Mouse (Mus musculus) G1E (cell line): ENCODE data around the gene Pdzd7. TPM values are rescaled to one million over a fixed set of nuclear protein-coding genes. Genes with fewer than 3 reads are reported as not detected.

ENCODE experiments used
- ATAC-seq: 2 replicates; pipeline ENCODE4 v1.8.0; 2016; ENCODE audit warnings: mild to moderate bottlenecking; ENCODE audit not compliant: insufficient number of reproducible peaks, poor library complexity, low FRiP score, severe bottlenecking; ENCODE audit errors: extremely low read depth
- DNase-seq: peaks from one replicate; pipeline ENCODE4 v3.0.0; 2012; ENCODE audit warnings: low spot score
- H3K27me3 ChIP-seq: 2 replicates; pipeline ENCODE4 v1.6.1; 2012; ENCODE audit warnings: mild to moderate bottlenecking, low read length, inconsistent platforms; ENCODE audit not compliant: insufficient read depth
- H3K36me3 ChIP-seq: replicated peaks from 2 replicates; pipeline ENCODE3; 2012; ENCODE audit warnings: mild to moderate bottlenecking, inconsistent platforms
- H3K4me1 ChIP-seq: 2 replicates; pipeline ENCODE4 v1.6.1; 2012; ENCODE audit warnings: low read depth, low read length, inconsistent platforms, mixed read lengths; ENCODE audit not compliant: insufficient read depth
- H3K4me3 ChIP-seq: 2 replicates; pipeline ENCODE4 v1.5.1; 2012; ENCODE audit warnings: low read depth, mild to moderate bottlenecking, inconsistent platforms, low read length, moderate library complexity, mixed read lengths
- H3K9me3 ChIP-seq: replicated peaks from 2 replicates; pipeline ENCODE4 v1.6.1; 2012; ENCODE audit warnings: inconsistent platforms
- CTCF ChIP-seq: IDR thresholded peaks from 2 replicates; pipeline ENCODE4 v1.5.1; 2012; ENCODE audit warnings: low read depth, low read length, inconsistent platforms, mixed read lengths
- GATA1 ChIP-seq: IDR thresholded peaks from 2 replicates; pipeline ENCODE4 v1.6.1; 2012; ENCODE audit warnings: borderline replicate concordance, low read length, inconsistent platforms, mixed read lengths
- GATA2 ChIP-seq: IDR thresholded peaks from 2 replicates; pipeline ENCODE4 v1.6.1; 2012; ENCODE audit warnings: low read depth, low read length, inconsistent platforms, borderline replicate concordance
- POLR2AphosphoS5 ChIP-seq: IDR thresholded peaks from 2 replicates; pipeline ENCODE4 v1.6.1; 2012; ENCODE audit warnings: low read depth, low read length, inconsistent platforms; ENCODE audit not compliant: insufficient replicate concordance
- TAL1 ChIP-seq: conservative IDR thresholded peaks from 2 replicates; pipeline ENCODE4 v1.6.1; 2012; ENCODE audit warnings: low read depth, low read length, inconsistent platforms, mixed read lengths
- polyA plus RNA-seq: library from polyadenylated mRNA; stranded (reverse); fragments of >175 nt; gene quantifications from 2 replicates; pipeline ENCODE4 v1.2.3, GENCODE M21; 2012
- total RNA-seq, 2 experiments: library from RNA; stranded (forward) in 1 of 2; stranded (reverse) in 1 of 2; fragments of 200-1000 nt in 1 of 2; fragments of >200 nt in 1 of 2; fragmentation: Nextera tagmentation in 1 of 2; gene quantifications; 2 replicates each; pipeline ENCODE4 v1.2.3; 2014 to 2017

The Pdzd7 gene
- total and polyA plus RNA-seq, 3 experiments: 0.04 to 0.05 TPM; not detected in 1

DNA sequence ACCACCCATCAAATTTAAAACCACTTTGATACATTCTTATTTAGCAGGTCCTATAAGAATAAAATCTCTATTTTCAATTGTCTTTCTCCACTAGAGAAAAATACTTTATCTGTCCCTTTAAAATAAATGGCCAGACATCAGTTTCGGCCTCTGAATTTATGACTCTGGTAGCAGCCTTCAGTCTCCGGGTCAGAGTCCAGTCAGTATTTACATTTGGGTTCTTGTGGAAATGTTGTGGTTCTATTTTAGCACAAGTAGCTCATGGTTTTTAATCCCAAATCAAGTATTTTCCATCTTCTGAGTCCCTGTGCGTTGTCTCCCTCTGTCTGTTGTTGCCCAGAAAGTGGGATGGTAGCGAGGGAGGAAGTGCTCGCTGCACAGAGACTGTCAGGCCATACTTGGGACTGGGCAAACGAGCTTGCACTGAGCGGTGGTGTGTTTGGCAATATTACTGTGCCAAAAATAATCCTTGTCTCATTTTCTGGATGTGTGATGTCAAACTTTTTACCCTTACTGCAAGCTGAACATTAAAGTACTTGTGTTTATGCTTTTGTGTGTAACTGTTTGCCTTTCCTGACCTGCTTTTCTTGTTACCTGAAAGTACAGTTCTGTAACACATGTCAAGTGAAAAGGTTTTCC lies 62.9 kb downstream of the Pdzd7 start:
- TF ChIP-seq GATA1: no peak
- TF ChIP-seq POLR2AphosphoS5: no peak
- TF ChIP-seq TAL1: no peak
- TF ChIP-seq CTCF: no peak
- no peak for TF ChIP-seq GATA2
- ATAC-seq (no peak), DNase-seq (no peak)
- Histone ChIP-seq H3K4me1 (peaks cover 16% of the 10 kb centered on the region), H3K27me3 (peaks cover 5% of the 10 kb centered on the region; the same call in 1 of the 2 replicates), H3K36me3 (peaks cover 59% of the 10 kb centered on the region), H3K9me3 (no peaks in the 10 kb centered on the region), H3K4me3 (no peak overlapping the region)

DNA sequence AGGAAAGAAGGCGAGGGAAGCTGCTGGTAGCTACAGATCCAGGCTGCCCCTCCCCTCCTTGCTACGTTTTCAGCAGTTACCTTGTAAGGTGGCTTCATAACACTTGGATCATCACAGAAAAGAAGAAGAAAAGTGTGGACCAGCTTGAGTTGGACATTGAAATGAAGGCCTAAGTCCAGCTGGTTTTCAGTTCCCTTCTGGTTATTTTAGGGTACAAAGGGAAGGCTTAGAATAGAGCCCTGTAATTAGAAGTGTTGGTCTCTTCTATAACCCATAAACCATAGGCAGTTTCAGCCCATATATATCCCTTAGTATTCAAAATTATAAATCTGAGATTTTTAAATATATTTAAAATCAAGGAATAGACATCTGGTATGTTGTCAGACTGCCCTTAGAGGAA lies 64.7 kb downstream of the Pdzd7 start:
- no peak for ATAC-seq
- Histone ChIP-seq H3K9me3 (no peaks in the 10 kb centered on the region), H3K4me3 (no peak overlapping the region), H3K4me1 (peaks cover 6% of the 10 kb centered on the region), H3K27me3 (no peaks in the 10 kb centered on the region), H3K36me3 (peaks cover 78% of the 10 kb centered on the region)
- no peak for DNase-seq
- TF ChIP-seq GATA2 (no peak), POLR2AphosphoS5 (no peak), TAL1 (no peak), CTCF (no peak), GATA1 (no peak)

DNA sequence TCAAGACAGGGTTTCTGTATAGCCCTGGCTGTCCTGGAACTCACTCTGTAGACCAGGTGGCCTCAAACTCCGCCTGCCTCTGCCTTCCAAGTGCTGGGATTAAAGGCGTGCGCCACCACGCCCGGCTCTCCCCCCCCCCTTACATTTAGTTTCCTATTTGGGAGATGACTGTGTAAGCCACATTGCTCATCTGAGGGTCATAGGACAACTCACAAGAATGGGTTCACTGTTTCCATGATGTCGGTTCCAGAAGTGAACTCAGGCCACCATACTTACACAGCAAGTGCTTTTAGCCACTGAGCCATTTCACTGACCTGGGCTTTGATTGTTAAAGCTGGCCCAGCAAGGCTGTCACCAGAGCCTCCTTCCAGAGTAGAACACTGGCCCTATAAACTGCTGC lies 68.4 kb downstream of the Pdzd7 start:
- H3K4me1 ChIP-seq: peaks cover 5% of the 10 kb centered on the region; the same call in 1 of the 2 replicates
- TF ChIP-seq GATA1 (no peak), GATA2 (no peak), POLR2AphosphoS5 (no peak), TAL1 (no peak), CTCF (no peak)
- DNase-seq: no peak

More for the DNA sequence above, 68.4 kb downstream of the Pdzd7 start:
- Histone ChIP-seq H3K4me3 (no peak overlapping the region), H3K36me3 (peaks cover 96% of the 10 kb centered on the region), H3K9me3 (no peaks in the 10 kb centered on the region), H3K27me3 (no peaks in the 10 kb centered on the region)
- no peak for ATAC-seq

Other genes starting within 250 kb of the Pdzd7 start
- gene Slf2, start 114.6 kb downstream of the Pdzd7 start, total RNA-seq (2014; fragmentation: Nextera tagmentation): 74.9 and 79.5 TPM in 2 replicates
- gene Slf2, start 114.6 kb downstream of the Pdzd7 start, total RNA-seq (2017): 70.0 and 79.7 TPM in 2 replicates
- gene Slf2, start 114.6 kb downstream of the Pdzd7 start, polyA plus RNA-seq: 44.1 and 48.1 TPM in 2 replicates
- gene Sema4g, start 56.6 kb downstream of the Pdzd7 start, total RNA-seq (2014; fragmentation: Nextera tagmentation): 0.30 TPM in 1 of 2 replicates, not detected in the other
- 0.12 and 0.22 TPM in 2 replicates for gene Sema4g, start 56.6 kb downstream of the Pdzd7 start, total RNA-seq (2017)
- gene Sema4g, start 56.6 kb downstream of the Pdzd7 start, polyA plus RNA-seq: 0.11 and 0.13 TPM in 2 replicates
- 19.3 and 22.4 TPM in 2 replicates for gene Twnk, start 40.1 kb downstream of the Pdzd7 start, total RNA-seq (2014; fragmentation: Nextera tagmentation)
- gene Twnk, start 40.1 kb downstream of the Pdzd7 start, total RNA-seq (2017): 20.4 and 22.0 TPM in 2 replicates
- gene Twnk, start 40.1 kb downstream of the Pdzd7 start, polyA plus RNA-seq: 14.1 and 14.7 TPM in 2 replicates
- gene Mrpl43, start 39.3 kb downstream of the Pdzd7 start, total RNA-seq (2014; fragmentation: Nextera tagmentation): 35.6 and 41.8 TPM in 2 replicates
- 39.7 and 42.2 TPM in 2 replicates for gene Mrpl43, start 39.3 kb downstream of the Pdzd7 start, total RNA-seq (2017)
- gene Mrpl43, start 39.3 kb downstream of the Pdzd7 start, polyA plus RNA-seq: 91.6 and 94.7 TPM in 2 replicates
- gene Lzts2, start 31.3 kb downstream of the Pdzd7 start, total RNA-seq (2014; fragmentation: Nextera tagmentation): 25.6 and 32.7 TPM in 2 replicates
- gene Lzts2, start 31.3 kb downstream of the Pdzd7 start, total RNA-seq (2017): 21.7 and 28.5 TPM in 2 replicates
- gene Lzts2, start 31.3 kb downstream of the Pdzd7 start, polyA plus RNA-seq: 122 and 157 TPM in 2 replicates
- gene Sfxn3, start 1.8 kb upstream of the Pdzd7 start, total RNA-seq (2014; fragmentation: Nextera tagmentation): 26.1 and 34.6 TPM in 2 replicates
- 7.4 TPM in 2 replicates for gene Sfxn3, start 1.8 kb upstream of the Pdzd7 start, total RNA-seq (2017)
- 4.4 and 6.7 TPM in 2 replicates for gene Sfxn3, start 1.8 kb upstream of the Pdzd7 start, polyA plus RNA-seq
- 0.60 TPM in 1 of 2 replicates, not detected in the other for gene Kazald1, start 29.5 kb upstream of the Pdzd7 start, total RNA-seq (2014; fragmentation: Nextera tagmentation)
- gene Kazald1, start 29.5 kb upstream of the Pdzd7 start, total RNA-seq (2017): 0.35 and 0.49 TPM in 2 replicates
- 0.39 and 0.41 TPM in 2 replicates for gene Kazald1, start 29.5 kb upstream of the Pdzd7 start, polyA plus RNA-seq
- gene Tlx1, start 105.0 kb upstream of the Pdzd7 start, total RNA-seq (2014; fragmentation: Nextera tagmentation): not detected in 2 replicates
- 0.06 and 0.16 TPM in 2 replicates for gene Tlx1, start 105.0 kb upstream of the Pdzd7 start, total RNA-seq (2017)
- not detected in 2 replicates for gene Tlx1, start 105.0 kb upstream of the Pdzd7 start, polyA plus RNA-seq
- gene Lbx1, start 190.1 kb upstream of the Pdzd7 start, total RNA-seq (2014; fragmentation: Nextera tagmentation): not detected in 2 replicates
- 0.06 TPM in 1 of 2 replicates, not detected in the other for gene Lbx1, start 190.1 kb upstream of the Pdzd7 start, total RNA-seq (2017)
- gene Lbx1, start 190.1 kb upstream of the Pdzd7 start, polyA plus RNA-seq: not detected in 2 replicates